Mouse (Mus musculus): Measurements from ENCODE around the gene Izumo2. TPM values are rescaled to one million over a fixed set of nuclear protein-coding genes. Genes with fewer than 3 reads are reported as not detected.
"Not testable (repeated sequence)": the region's sequence is repeated elsewhere in the genome, so short reads cannot be mapped to it uniquely, and the experiment has no call there.

Gene Izumo2
- polyA plus RNA-seq, 1 experiment, result not detected

GRCm38 (mm10) chr7:44706322-44706721 is 2.2 kb upstream of the Izumo2 start:
- Histone ChIP-seq H3K36me3 (ENCODE audit: control insufficient read depth, insufficient read depth, low read length) (no peaks in the 10 kb centered on the region), H3K4me1 (ENCODE audit: control insufficient read depth, insufficient read depth, low read length) (no peaks in the 10 kb centered on the region), H3K27me3 (replicated peaks; ENCODE audit: control insufficient read depth, insufficient read depth, low read length) (no peaks in the 10 kb centered on the region), H3K27ac (ENCODE audit: insufficient read depth, low read depth, low read length) (no peak overlapping the region), H3K4me3 (ENCODE audit: insufficient read depth, low read depth, low read length) (no peak overlapping the region)
- DNase-seq, result no peak
- TF ChIP-seq CTCF (conservative IDR thresholded peaks at IDR 0.05; ENCODE audit: insufficient read depth, insufficient read length, low read depth, low read length), result no peak
- TF ChIP-seq POLR2A (IDR thresholded peaks at IDR 0.05; ENCODE audit: low read depth, low read length), result no peak

GRCm38 (mm10) chr7:44707169-44707675 is 1.3 kb upstream of the Izumo2 start:
- Histone ChIP-seq H3K27me3 (replicated peaks; ENCODE audit: control insufficient read depth, insufficient read depth, low read length) (no peaks in the 10 kb centered on the region), H3K4me1 (ENCODE audit: control insufficient read depth, insufficient read depth, low read length) (no peaks in the 10 kb centered on the region), H3K36me3 (ENCODE audit: control insufficient read depth, insufficient read depth, low read length) (no peaks in the 10 kb centered on the region), H3K27ac (ENCODE audit: insufficient read depth, low read depth, low read length) (no peak overlapping the region), H3K4me3 (ENCODE audit: insufficient read depth, low read depth, low read length) (no peak overlapping the region)
- TF ChIP-seq POLR2A (IDR thresholded peaks at IDR 0.05; ENCODE audit: low read depth, low read length), result no peak
- DNase-seq, result no peak
- 92% methylated on average over 5 of the region's 5 CpGs for WGBS

GRCm38 (mm10) chr7:44708093-44708492 is 449 bp upstream of the Izumo2 start:
- WGBS, result 71% methylated on average over 6 of the region's 6 CpGs
- not testable (repeated sequence) for H3K27ac ChIP-seq (ENCODE audit: insufficient read depth, low read depth, low read length); H3K36me3 ChIP-seq (ENCODE audit: control insufficient read depth, insufficient read depth, low read length); DNase-seq; H3K4me1 ChIP-seq (ENCODE audit: control insufficient read depth, insufficient read depth, low read length); H3K27me3 ChIP-seq (replicated peaks; ENCODE audit: control insufficient read depth, insufficient read depth, low read length); H3K4me3 ChIP-seq (ENCODE audit: insufficient read depth, low read depth, low read length)

GRCm38 (mm10) chr7:44709881-44710280 is 1.3 kb downstream of the Izumo2 start:
- H3K36me3 ChIP-seq (ENCODE audit: control insufficient read depth, insufficient read depth, low read length), result no peaks in the 10 kb centered on the region
- 77% methylated on average over 5 of the region's 5 CpGs for WGBS
- no peak for DNase-seq
- H3K27me3 ChIP-seq (replicated peaks; ENCODE audit: control insufficient read depth, insufficient read depth, low read length), result no peaks in the 10 kb centered on the region
- H3K27ac ChIP-seq (ENCODE audit: insufficient read depth, low read depth, low read length), result no peak overlapping the region
- H3K4me3 ChIP-seq (ENCODE audit: insufficient read depth, low read depth, low read length), result no peak overlapping the region
- no peaks in the 10 kb centered on the region for H3K4me1 ChIP-seq (ENCODE audit: control insufficient read depth, insufficient read depth, low read length)
- no peak for TF ChIP-seq POLR2A (IDR thresholded peaks at IDR 0.05; ENCODE audit: low read depth, low read length)
- no peak for TF ChIP-seq CTCF (conservative IDR thresholded peaks at IDR 0.05; ENCODE audit: insufficient read depth, insufficient read length, low read depth, low read length)

GRCm38 (mm10) chr7:44722058-44722457 is 13.5 kb downstream of the Izumo2 start:
- Histone ChIP-seq H3K4me1 (ENCODE audit: control insufficient read depth, insufficient read depth, low read length) (no peaks in the 10 kb centered on the region), H3K27me3 (replicated peaks; ENCODE audit: control insufficient read depth, insufficient read depth, low read length) (no peaks in the 10 kb centered on the region), H3K36me3 (ENCODE audit: control insufficient read depth, insufficient read depth, low read length) (no peaks in the 10 kb centered on the region), H3K27ac (ENCODE audit: insufficient read depth, low read depth, low read length) (no peak overlapping the region), H3K4me3 (ENCODE audit: insufficient read depth, low read depth, low read length) (no peak overlapping the region)
- no peak for DNase-seq
- TF ChIP-seq CTCF (conservative IDR thresholded peaks at IDR 0.05; ENCODE audit: insufficient read depth, insufficient read length, low read depth, low read length) (no peak), POLR2A (IDR thresholded peaks at IDR 0.05; ENCODE audit: low read depth, low read length) (no peak)
- whole genome bisulfite sequencing, result 76% methylated on average over 5 of the region's 5 CpGs

GRCm38 (mm10) chr7:44724316-44724715 is 15.8 kb downstream of the Izumo2 start:
- Histone ChIP-seq H3K27ac (ENCODE audit: insufficient read depth, low read depth, low read length) (no peak overlapping the region), H3K36me3 (ENCODE audit: control insufficient read depth, insufficient read depth, low read length) (no peaks in the 10 kb centered on the region), H3K4me3 (ENCODE audit: insufficient read depth, low read depth, low read length) (no peak overlapping the region), H3K27me3 (replicated peaks; ENCODE audit: control insufficient read depth, insufficient read depth, low read length) (no peaks in the 10 kb centered on the region), H3K4me1 (ENCODE audit: control insufficient read depth, insufficient read depth, low read length) (no peaks in the 10 kb centered on the region)
- TF ChIP-seq POLR2A (IDR thresholded peaks at IDR 0.05; ENCODE audit: low read depth, low read length), result no peak
- peak; percentile 44 for TF ChIP-seq CTCF (conservative IDR thresholded peaks at IDR 0.05; ENCODE audit: insufficient read depth, insufficient read length, low read depth, low read length)
- no peak for DNase-seq
- 15% methylated on average over 7 of the region's 7 CpGs for WGBS

- DNase-seq, result no peak
- H3K27me3 ChIP-seq (replicated peaks; ENCODE audit: control insufficient read depth, insufficient read depth, low read length), result no peaks in the 10 kb centered on the region
- no peak overlapping the region for H3K4me3 ChIP-seq (ENCODE audit: insufficient read depth, low read depth, low read length)
- H3K36me3 ChIP-seq (ENCODE audit: control insufficient read depth, insufficient read depth, low read length), result no peaks in the 10 kb centered on the region
- no peak overlapping the region for H3K27ac ChIP-seq (ENCODE audit: insufficient read depth, low read depth, low read length)
- TF ChIP-seq POLR2A (IDR thresholded peaks at IDR 0.05; ENCODE audit: low read depth, low read length), result no peak
- TF ChIP-seq CTCF (conservative IDR thresholded peaks at IDR 0.05; ENCODE audit: insufficient read depth, insufficient read length, low read depth, low read length), result no peak
- WGBS, result 57% methylated on average over 6 of the region's 6 CpGs
- H3K4me1 ChIP-seq (ENCODE audit: control insufficient read depth, insufficient read depth, low read length), result no peaks in the 10 kb centered on the region
Measured at GRCm38 (mm10) chr7:44726343-44726742, 17.8 kb downstream of the Izumo2 start.

- Histone ChIP-seq H3K4me3 (ENCODE audit: insufficient read depth, low read depth, low read length) (no peak overlapping the region), H3K36me3 (ENCODE audit: control insufficient read depth, insufficient read depth, low read length) (no peaks in the 10 kb centered on the region), H3K4me1 (ENCODE audit: control insufficient read depth, insufficient read depth, low read length) (no peaks in the 10 kb centered on the region), H3K27ac (ENCODE audit: insufficient read depth, low read depth, low read length) (no peak overlapping the region), H3K27me3 (replicated peaks; ENCODE audit: control insufficient read depth, insufficient read depth, low read length) (no peaks in the 10 kb centered on the region)
- 68% methylated on average over 5 of the region's 5 CpGs for WGBS
- no peak for DNase-seq
- no peak for TF ChIP-seq POLR2A (IDR thresholded peaks at IDR 0.05; ENCODE audit: low read depth, low read length)
- TF ChIP-seq CTCF (conservative IDR thresholded peaks at IDR 0.05; ENCODE audit: insufficient read depth, insufficient read length, low read depth, low read length), result no peak
Measured at GRCm38 (mm10) chr7:44727151-44727550, 18.6 kb downstream of the Izumo2 start.
